Mouse (Mus musculus) liver, embryonic 11.5 days (tissue): ENCODE data around the gene Strap. TPM values are rescaled to one million over a fixed set of nuclear protein-coding genes. Genes with fewer than 3 reads are reported as not detected.

ENCODE experiments used
- polyA plus RNA-seq: library from polyadenylated mRNA; unstranded; fragments of >200 nt; fragmentation: Nextera tagmentation; extraction: Ambion mirVana; gene quantifications from 2 replicates; pipeline ENCODE4 v1.2.1, GENCODE M21; 2014

Gene Strap
- polyA plus RNA-seq, 1 experiment from 2014 or later: 188 TPM

Other genes starting within 250 kb of the Strap start
- 2.5 and 2.7 TPM in 2 replicates for gene Eps8, start 80.2 kb upstream of the Strap start, polyA plus RNA-seq
- 87.3 and 87.5 TPM in 2 replicates for gene Dera, start 19.5 kb downstream of the Strap start, polyA plus RNA-seq